Mouse (Mus musculus): ENCODE measurements around the gene Hist1h3i. TPM values are rescaled to one million over a fixed set of nuclear protein-coding genes. Genes with fewer than 3 reads are reported as not detected.
"Not testable (repeated sequence)": the region's sequence is repeated elsewhere in the genome, so short reads cannot be mapped to it uniquely, and the experiment has no call there.

Hist1h3i gene
- polyA plus RNA-seq, 1 experiment from 2014 or later: 166 TPM

DNA sequence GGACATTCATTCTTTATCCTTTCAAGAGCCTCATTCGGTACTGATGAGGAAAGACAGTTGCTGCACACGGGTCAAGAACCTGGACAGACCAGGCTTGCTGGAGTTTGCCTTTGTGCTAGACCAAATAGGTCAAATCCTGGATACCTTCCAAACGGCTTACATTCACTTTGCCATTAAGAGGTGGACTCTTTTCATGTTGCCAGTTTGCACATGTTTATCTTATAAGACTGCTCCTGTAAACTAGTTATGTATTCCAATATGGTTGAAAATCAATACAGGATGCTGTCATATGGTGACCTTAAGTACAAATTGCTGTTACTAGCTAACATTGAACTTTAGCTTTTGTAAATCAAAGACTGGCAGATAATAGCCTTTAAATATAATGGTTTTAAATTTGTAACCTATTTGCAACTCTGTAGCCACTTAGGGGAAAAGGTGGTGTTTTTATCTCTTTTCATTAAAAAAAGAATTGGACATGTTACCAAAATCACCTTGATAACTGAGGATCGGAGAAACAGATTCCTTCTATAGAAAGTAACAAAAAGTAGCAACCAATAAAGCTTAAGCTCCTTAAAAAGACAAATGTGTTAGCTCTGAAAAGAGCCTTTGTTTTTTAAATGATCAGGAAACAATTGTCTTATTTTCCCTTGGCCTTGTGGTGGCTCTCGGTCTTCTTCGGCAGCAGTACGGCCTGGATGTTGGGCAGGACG is 3.2 kb upstream of the Hist1h3i start:
- 2% methylated on average over 8 of the region's 8 CpGs for WGBS
- peak; percentile 64 for DNase-seq (ENCODE audit: low spot score)
- H3K4me3 ChIP-seq (ENCODE audit: low read depth, low read length): peak overlapping the region; percentile 30
- H3K4me1 ChIP-seq (ENCODE audit: control insufficient read depth, insufficient read depth, low read length): peaks cover 33% of the 10 kb centered on the region
- H3K9ac ChIP-seq (ENCODE audit: low read length): peak overlapping the region; percentile 54; the same call in 1 of the 2 replicates
- peak overlapping the region; percentile 53 for H3K4me2 ChIP-seq (ENCODE audit: low read length)
- H3K9me3 ChIP-seq (replicated peaks; ENCODE audit: control insufficient read depth, low read length): no peaks in the 10 kb centered on the region
- ATAC-seq: no peak
- H3K27me3 ChIP-seq (replicated peaks; ENCODE audit: control insufficient read depth, insufficient read depth, low read length): no peaks in the 10 kb centered on the region
- no peaks in the 10 kb centered on the region for H3K36me3 ChIP-seq (ENCODE audit: control insufficient read depth, insufficient read depth, low read length)
- peak overlapping the region; percentile 87 for H3K27ac ChIP-seq (ENCODE audit: low read depth, low read length)

DNA sequence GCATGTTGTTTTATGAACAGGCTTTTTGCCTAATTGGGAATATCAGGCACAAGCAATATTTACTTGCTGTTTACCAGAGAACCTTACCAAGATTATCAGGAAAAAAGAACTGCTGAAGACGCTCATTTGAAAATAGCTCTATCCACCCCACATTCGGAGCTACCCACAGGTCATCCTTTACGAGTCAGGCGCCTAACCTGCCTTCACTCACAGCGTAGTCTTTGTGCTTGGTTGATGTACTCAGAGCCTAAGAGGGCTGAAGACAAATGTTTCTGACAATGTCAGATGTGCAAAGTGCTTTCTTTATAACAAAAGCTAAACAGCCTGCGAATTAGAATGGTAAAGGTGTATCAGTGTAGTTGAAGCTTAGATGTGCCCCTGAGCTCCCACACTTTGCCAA is 1.1 kb upstream of the Hist1h3i start:
- Histone ChIP-seq H3K4me3 (ENCODE audit: low read depth, low read length) (no peak overlapping the region), H3K4me2 (ENCODE audit: low read length) (peak overlapping the region; percentile 67), H3K4me1 (ENCODE audit: control insufficient read depth, insufficient read depth, low read length) (peaks cover 39% of the 10 kb centered on the region), H3K27ac (ENCODE audit: low read depth, low read length) (peak overlapping the region; percentile 84), H3K27me3 (replicated peaks; ENCODE audit: control insufficient read depth, insufficient read depth, low read length) (no peaks in the 10 kb centered on the region), H3K36me3 (ENCODE audit: control insufficient read depth, insufficient read depth, low read length) (no peaks in the 10 kb centered on the region), H3K9ac (ENCODE audit: low read length) (peak overlapping the region; percentile 49; the same call in 1 of the 2 replicates), H3K9me3 (replicated peaks; ENCODE audit: control insufficient read depth, low read length) (no peaks in the 10 kb centered on the region)
- no peak for DNase-seq (ENCODE audit: low spot score)
- ATAC-seq: no peak
- 19% methylated on average over 6 of the region's 6 CpGs for WGBS

DNA sequence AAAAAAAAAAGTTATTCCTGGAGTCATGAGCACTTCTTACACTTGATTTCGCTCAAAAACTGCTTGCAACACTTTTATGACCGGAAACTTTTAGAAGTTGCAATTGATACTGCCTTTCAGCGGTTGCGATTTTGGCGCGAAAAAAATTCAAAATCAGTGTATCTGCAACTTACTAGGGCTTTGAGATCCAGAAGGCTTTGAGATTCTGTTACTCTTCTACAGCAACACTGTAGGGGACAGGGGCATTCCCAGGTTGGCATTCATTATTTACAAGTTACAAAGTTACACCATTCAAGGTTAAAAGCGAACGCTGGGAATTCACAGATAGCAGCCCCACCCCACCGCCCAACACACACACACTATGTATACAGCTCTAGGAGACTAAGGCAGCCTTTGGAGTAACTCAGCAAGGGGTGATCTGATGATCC is 578 bp upstream of the Hist1h3i start:
- Histone ChIP-seq H3K9ac (ENCODE audit: low read length) (peak overlapping the region; percentile 49; the same call in 1 of the 2 replicates), H3K27me3 (replicated peaks; ENCODE audit: control insufficient read depth, insufficient read depth, low read length) (no peaks in the 10 kb centered on the region)
- under 1% methylated on average over 9 of the region's 9 CpGs for WGBS

DNA sequence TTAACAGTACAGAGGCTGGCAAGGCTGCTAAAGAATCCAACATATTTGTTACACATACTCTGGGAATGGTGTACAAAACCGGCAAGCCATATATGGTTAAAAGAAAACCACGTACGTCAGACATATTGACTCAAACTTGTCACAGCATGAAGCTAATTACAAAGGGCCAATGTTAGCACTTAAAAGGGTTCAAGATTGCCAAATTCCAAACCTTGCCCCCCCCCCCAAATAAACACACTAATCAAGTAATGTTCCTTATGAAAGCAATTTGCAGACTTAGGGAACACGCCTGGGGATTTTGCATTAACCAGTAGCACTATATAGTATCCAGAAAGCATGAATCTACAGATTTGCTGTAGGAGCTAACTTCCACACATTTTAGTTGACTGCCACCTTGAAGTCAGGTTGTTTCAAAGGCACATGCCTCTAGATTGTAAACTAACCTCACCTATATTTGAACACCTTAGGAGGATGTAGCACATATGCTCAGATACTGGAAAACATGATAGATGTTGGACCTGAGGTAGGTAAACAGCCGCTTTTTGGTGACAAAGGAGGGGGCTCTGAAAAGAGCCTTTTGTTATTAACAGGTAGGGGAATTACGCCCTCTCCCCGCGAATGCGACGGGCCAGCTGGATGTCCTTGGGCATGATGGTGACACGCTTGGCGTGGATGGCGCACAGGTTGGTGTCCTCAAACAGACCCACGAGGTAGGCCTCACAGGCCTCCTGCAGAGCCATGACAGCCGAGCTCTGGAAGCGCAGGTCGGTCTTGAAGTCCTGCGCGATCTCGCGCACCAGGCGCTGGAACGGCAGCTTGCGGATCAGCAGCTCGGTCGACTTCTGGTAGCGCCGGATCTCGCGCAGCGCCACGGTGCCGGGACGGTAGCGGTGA is 562 bp downstream of the Hist1h3i start:
- not testable (repeated sequence) for ATAC-seq; H3K36me3 ChIP-seq (ENCODE audit: control insufficient read depth, insufficient read depth, low read length); H3K27me3 ChIP-seq (replicated peaks; ENCODE audit: control insufficient read depth, insufficient read depth, low read length); H3K9me3 ChIP-seq (replicated peaks; ENCODE audit: control insufficient read depth, low read length)
- peak; percentile 63 for DNase-seq (ENCODE audit: low spot score)
- H3K4me3 ChIP-seq (ENCODE audit: low read depth, low read length): peak overlapping the region; percentile 37
- peak overlapping the region; percentile 68 for H3K9ac ChIP-seq (ENCODE audit: low read length)
- peak overlapping the region; percentile 67 for H3K4me2 ChIP-seq (ENCODE audit: low read length)
- peaks cover 34% of the 10 kb centered on the region for H3K4me1 ChIP-seq (ENCODE audit: control insufficient read depth, insufficient read depth, low read length)
- under 1% methylated on average over 14 of the region's 35 CpGs for WGBS
- peak overlapping the region; percentile 87 for H3K27ac ChIP-seq (ENCODE audit: low read depth, low read length)

More for the DNA sequence above, 578 bp upstream of the Hist1h3i start:
- peak overlapping the region; percentile 84 for H3K27ac ChIP-seq (ENCODE audit: low read depth, low read length)
- no peaks in the 10 kb centered on the region for H3K9me3 ChIP-seq (replicated peaks; ENCODE audit: control insufficient read depth, low read length)
- peak overlapping the region; percentile 67 for H3K4me2 ChIP-seq (ENCODE audit: low read length)
- ATAC-seq: no peak
- H3K4me3 ChIP-seq (ENCODE audit: low read depth, low read length): peak overlapping the region; percentile 37
- H3K36me3 ChIP-seq (ENCODE audit: control insufficient read depth, insufficient read depth, low read length): no peaks in the 10 kb centered on the region
- peaks cover 39% of the 10 kb centered on the region for H3K4me1 ChIP-seq (ENCODE audit: control insufficient read depth, insufficient read depth, low read length)
- DNase-seq (ENCODE audit: low spot score): peak; percentile 77

DNA sequence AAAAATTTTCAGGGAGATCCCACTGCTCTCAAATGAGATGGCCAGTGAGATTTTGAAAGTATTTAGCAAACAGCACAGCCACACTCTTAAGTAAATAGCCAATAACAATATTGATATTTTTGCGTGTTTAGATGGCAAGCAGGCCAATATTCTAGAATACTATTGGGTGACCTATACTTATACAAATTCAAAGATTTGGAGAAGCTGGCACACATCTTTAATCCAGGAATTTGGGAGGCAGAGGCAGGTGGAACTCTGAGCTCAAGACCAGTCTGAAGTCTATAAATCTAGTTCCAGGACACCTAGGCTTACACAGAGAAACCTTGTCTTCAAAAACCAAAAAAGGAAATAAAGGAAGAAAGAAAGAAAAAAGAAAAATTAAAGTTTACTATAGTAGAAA is 1.5 kb downstream of the Hist1h3i start:
- H3K36me3 ChIP-seq (ENCODE audit: control insufficient read depth, insufficient read depth, low read length): no peaks in the 10 kb centered on the region

DNA sequence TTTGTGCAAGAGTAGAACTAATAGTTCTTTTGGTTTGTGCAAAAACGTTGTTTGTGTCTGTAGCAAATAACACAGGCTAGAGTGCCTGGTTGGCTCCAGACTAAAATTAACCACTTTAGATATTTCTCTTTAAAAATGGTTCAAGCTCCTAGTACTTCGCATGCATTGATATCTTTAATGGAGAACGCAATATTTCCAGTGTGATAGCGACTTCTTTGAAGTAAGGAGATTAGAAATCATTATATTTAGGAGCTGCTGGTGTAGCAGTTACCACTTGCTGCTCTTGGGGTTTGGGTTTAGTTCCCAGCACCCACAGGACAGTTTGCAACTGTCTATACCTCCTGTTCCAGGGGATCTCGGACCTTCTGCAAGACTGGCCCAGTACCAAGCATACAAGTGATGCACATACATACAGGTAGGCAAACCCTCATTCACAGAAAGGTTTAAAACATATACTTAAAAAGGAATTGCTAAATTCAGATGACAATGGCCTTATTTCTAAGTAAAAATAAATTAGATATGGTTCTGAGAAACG is 2.1 kb downstream of the Hist1h3i start:
- ATAC-seq (no peak), DNase-seq (ENCODE audit: low spot score) (no peak)
- 41% methylated on average over 6 of the region's 6 CpGs for WGBS
- Histone ChIP-seq H3K4me2 (ENCODE audit: low read length) (peak overlapping the region; percentile 76), H3K9ac (ENCODE audit: low read length) (peak overlapping the region; percentile 83), H3K36me3 (ENCODE audit: control insufficient read depth, insufficient read depth, low read length) (no peaks in the 10 kb centered on the region), H3K27me3 (replicated peaks; ENCODE audit: control insufficient read depth, insufficient read depth, low read length) (no peaks in the 10 kb centered on the region), H3K9me3 (replicated peaks; ENCODE audit: control insufficient read depth, low read length) (no peaks in the 10 kb centered on the region), H3K27ac (ENCODE audit: low read depth, low read length) (peak overlapping the region; percentile 58; the same call in 1 of the 2 replicates), H3K4me1 (ENCODE audit: control insufficient read depth, insufficient read depth, low read length) (peaks cover 30% of the 10 kb centered on the region), H3K4me3 (ENCODE audit: low read depth, low read length) (no peak overlapping the region)

More for the DNA sequence above, 1.5 kb downstream of the Hist1h3i start:
- Histone ChIP-seq H3K27me3 (replicated peaks; ENCODE audit: control insufficient read depth, insufficient read depth, low read length) (no peaks in the 10 kb centered on the region), H3K9ac (ENCODE audit: low read length) (no peak overlapping the region), H3K9me3 (replicated peaks; ENCODE audit: control insufficient read depth, low read length) (no peaks in the 10 kb centered on the region), H3K4me3 (ENCODE audit: low read depth, low read length) (no peak overlapping the region), H3K27ac (ENCODE audit: low read depth, low read length) (no peak overlapping the region), H3K4me2 (ENCODE audit: low read length) (no peak overlapping the region), H3K4me1 (ENCODE audit: control insufficient read depth, insufficient read depth, low read length) (peaks cover 34% of the 10 kb centered on the region)
- ATAC-seq: no peak
- WGBS: 90% methylated on average over 1 of the region's 1 CpGs
- DNase-seq (ENCODE audit: low spot score): no peak

DNA sequence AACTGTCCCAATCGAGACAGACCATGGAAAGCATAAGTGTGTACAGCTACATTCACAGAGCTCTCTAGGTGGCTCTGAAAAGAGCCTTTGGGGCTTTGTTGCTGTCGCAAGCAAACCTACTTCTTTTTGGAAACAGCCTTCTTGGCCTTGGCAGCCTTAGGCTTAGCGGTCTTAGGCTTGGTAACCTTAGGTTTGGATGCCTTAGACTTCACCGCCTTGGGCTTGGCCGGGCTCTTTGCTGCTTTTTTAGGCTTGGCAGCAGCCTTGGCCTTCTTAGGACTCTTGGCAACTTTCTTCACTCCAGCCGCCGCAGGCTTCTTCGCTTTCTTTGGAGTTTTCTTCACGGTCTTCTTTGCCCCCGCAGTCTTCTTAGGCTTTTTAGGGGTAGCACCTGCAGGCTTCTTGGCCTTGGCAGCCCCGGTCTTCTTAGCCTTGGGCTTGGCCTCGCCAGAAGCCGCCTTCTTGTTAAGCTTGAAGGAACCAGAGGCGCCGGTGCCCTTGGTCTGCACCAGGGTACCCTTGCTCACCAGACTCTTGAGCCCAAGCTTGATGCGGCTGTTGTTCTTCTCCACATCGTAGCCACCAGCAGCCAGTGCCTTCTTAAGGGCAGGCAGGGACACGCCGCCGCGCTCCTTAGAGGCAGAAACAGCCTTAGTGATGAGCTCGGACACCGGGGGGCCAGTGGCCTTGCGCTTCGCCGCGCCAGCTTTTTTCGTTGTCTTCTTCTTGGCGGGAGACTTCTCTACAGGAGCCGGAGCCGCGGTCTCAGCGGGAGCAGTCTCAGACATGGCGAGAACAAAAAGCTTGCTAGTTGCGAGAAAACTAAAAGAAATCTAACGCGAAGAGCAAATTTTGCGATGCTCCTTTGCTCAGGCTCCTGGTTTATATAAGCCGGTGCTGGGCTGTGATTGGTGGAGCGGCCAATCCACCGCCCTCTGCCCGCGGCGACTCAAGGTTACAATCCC is 3.1 kb downstream of the Hist1h3i start, which contains the start of gene Hist1h1b:
Hist1h1b (minus strand) TSS at position 859 of the 965 bp plus-strand sequence.
- H3K4me3 ChIP-seq (ENCODE audit: low read depth, low read length): peak within 1 kb of the TSS; percentile 48
- WGBS: under 1% methylated on average over 44 of the region's 44 CpGs
- ATAC-seq (peak; percentile 29), DNase-seq (ENCODE audit: low spot score) (peak; percentile 85)
- peak within 1 kb of the TSS; percentile 92 for H3K27ac ChIP-seq (ENCODE audit: low read depth, low read length)
- H3K4me2 ChIP-seq (ENCODE audit: low read length): peak within 1 kb of the TSS; percentile 76
- H3K36me3 ChIP-seq (ENCODE audit: control insufficient read depth, insufficient read depth, low read length): no peaks in the 10 kb centered on the region
- no peaks in the 10 kb centered on the region for H3K27me3 ChIP-seq (replicated peaks; ENCODE audit: control insufficient read depth, insufficient read depth, low read length)
- no peaks in the 10 kb centered on the region for H3K9me3 ChIP-seq (replicated peaks; ENCODE audit: control insufficient read depth, low read length)
- peaks cover 26% of the 10 kb centered on the region for H3K4me1 ChIP-seq (ENCODE audit: control insufficient read depth, insufficient read depth, low read length)
- H3K9ac ChIP-seq (ENCODE audit: low read length): peak within 1 kb of the TSS; percentile 83
